Mouse (Mus musculus): ENCODE results near the gene Adh7.

DNA sequence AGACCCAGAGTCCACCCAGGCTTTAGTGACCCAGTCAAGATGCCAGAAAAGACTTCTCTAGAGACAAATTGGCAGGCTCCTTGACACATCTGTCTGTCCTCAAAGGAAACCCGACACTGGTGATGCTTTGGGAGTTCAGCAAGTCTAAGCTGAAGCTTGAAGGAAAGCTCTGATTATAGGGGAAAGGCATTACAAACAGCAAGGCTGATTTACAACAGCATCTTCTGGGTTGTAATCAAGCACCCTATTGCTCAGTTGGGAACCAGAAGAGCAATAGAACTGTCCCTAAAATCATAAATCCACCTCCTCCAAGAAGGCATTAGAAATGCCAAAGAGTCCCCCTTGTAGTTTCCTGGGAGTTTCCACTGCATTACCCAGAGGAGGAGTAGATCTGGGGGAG, 52.9 kb downstream of the Adh7 start:
- TF ChIP-seq CTCF (IDR thresholded peaks at IDR 0.05; ENCODE audit: extremely low read depth, insufficient read depth, insufficient read length, insufficient replicate concordance) (no peak), POLR2A (IDR thresholded peaks at IDR 0.05; ENCODE audit: low read depth, low read length) (no peak)
